Mouse (Mus musculus): ENCODE results near the gene Agfg1.
"Not testable (repeated sequence)": the region's sequence is repeated elsewhere in the genome, so short reads cannot be mapped to it uniquely, and the experiment has no call there.

Agfg1 gene

GRCm38 (mm10) chr1:82901201-82901600 is 61.9 kb downstream of the Agfg1 start:
- DNase-seq (ENCODE audit: low spot score in 2 of 2) = no peak

- DNase-seq (ENCODE audit: low spot score in 2 of 2) = no peak
Observed at GRCm38 (mm10) chr1:82905886-82906285, 66.6 kb downstream of the Agfg1 start.

GRCm38 (mm10) chr1:82913025-82913424 is 73.7 kb downstream of the Agfg1 start, which contains the start of gene A030005L19Rik:
Gene A030005L19Rik (plus strand): TSS chr1:82913325.
- DNase-seq (ENCODE audit: low spot score in 2 of 2) = no peak

- not testable (repeated sequence) for DNase-seq (ENCODE audit: low spot score in 2 of 2)
Observed at GRCm38 (mm10) chr1:82913434-82913833, 74.2 kb downstream of the Agfg1 start.

GRCm38 (mm10) chr1:82924650-82925049 is 85.4 kb downstream of the Agfg1 start, which contains the start of gene A030014E15Rik:
Gene A030014E15Rik (plus strand): TSS chr1:82924917.
- no peak for DNase-seq (ENCODE audit: low spot score in 2 of 2)

GRCm38 (mm10) chr1:82930558-82930957 is 91.3 kb downstream of the Agfg1 start:
- DNase-seq (ENCODE audit: low spot score in 2 of 2) = not testable (repeated sequence)

GRCm38 (mm10) chr1:82931326-82931725 is 92.0 kb downstream of the Agfg1 start, which contains the start of gene Gm6217:
Gene Gm6217 (minus strand): TSS chr1:82931399.
- DNase-seq (ENCODE audit: low spot score in 2 of 2) = not testable (repeated sequence)

GRCm38 (mm10) chr1:82938666-82939065 is 99.4 kb downstream of the Agfg1 start:
- DNase-seq (ENCODE audit: low spot score in 2 of 2) = no peak

- DNase-seq (ENCODE audit: low spot score in 2 of 2) = not testable (repeated sequence)
Observed at GRCm38 (mm10) chr1:82942505-82942904, 103.2 kb downstream of the Agfg1 start.

GRCm38 (mm10) chr1:82943295-82943694 is 104.0 kb downstream of the Agfg1 start, which contains the start of gene A030003K21Rik:
Gene A030003K21Rik (minus strand): TSS chr1:82943388.
- DNase-seq (ENCODE audit: low spot score in 2 of 2) = not testable (repeated sequence)

- DNase-seq (ENCODE audit: low spot score in 2 of 2) = not testable (repeated sequence)
Observed at GRCm38 (mm10) chr1:82946029-82946428, 106.7 kb downstream of the Agfg1 start.

GRCm38 (mm10) chr1:82948601-82949000 is 109.3 kb downstream of the Agfg1 start:
- DNase-seq (ENCODE audit: low spot score in 2 of 2) = no peak

Data from right cerebral cortex, postnatal 10 days (tissue).